Mouse (Mus musculus) bone marrow macrophage, adult 2 months (primary cell): ENCODE results near the gene Clca1.

Experiments used
- CTCF ChIP-seq: IDR thresholded peaks from 2 replicates; pipeline ENCODE4 v1.5.1; 2012; ENCODE audit warnings: low read depth, mild to moderate bottlenecking, low read length, moderate library complexity
- POLR2A ChIP-seq: IDR thresholded peaks from 2 replicates; pipeline ENCODE4 v1.6.1; 2012; ENCODE audit warnings: mild to moderate bottlenecking, low read depth, low read length, borderline replicate concordance

- TF ChIP-seq CTCF: peak; percentile 45; the same call in 1 of the 2 replicates
- no peak for TF ChIP-seq POLR2A
Measured at GRCm38 (mm10) chr3:145026750-145027149, 5.8 kb downstream of the Clca1 start.
